Mouse (Mus musculus) G1E (cell line): ENCODE results near the gene Cmip. TPM values are rescaled to one million over a fixed set of nuclear protein-coding genes. Genes with fewer than 3 reads are reported as not detected.

Experiments
- ATAC-seq: 2 replicates; pipeline ENCODE4 v1.8.0; 2016; ENCODE audit warnings: mild to moderate bottlenecking; ENCODE audit not compliant: insufficient number of reproducible peaks, poor library complexity, low FRiP score, severe bottlenecking; ENCODE audit errors: extremely low read depth
- DNase-seq: peaks from one replicate; pipeline ENCODE4 v3.0.0; 2012; ENCODE audit warnings: low spot score
- H3K27me3 ChIP-seq: 2 replicates; pipeline ENCODE4 v1.6.1; 2012; ENCODE audit warnings: mild to moderate bottlenecking, low read length, inconsistent platforms; ENCODE audit not compliant: insufficient read depth
- H3K36me3 ChIP-seq: replicated peaks from 2 replicates; pipeline ENCODE3; 2012; ENCODE audit warnings: mild to moderate bottlenecking, inconsistent platforms
- H3K4me1 ChIP-seq: 2 replicates; pipeline ENCODE4 v1.6.1; 2012; ENCODE audit warnings: low read depth, low read length, inconsistent platforms, mixed read lengths; ENCODE audit not compliant: insufficient read depth
- H3K4me3 ChIP-seq: 2 replicates; pipeline ENCODE4 v1.5.1; 2012; ENCODE audit warnings: low read depth, mild to moderate bottlenecking, inconsistent platforms, low read length, moderate library complexity, mixed read lengths
- H3K9me3 ChIP-seq: replicated peaks from 2 replicates; pipeline ENCODE4 v1.6.1; 2012; ENCODE audit warnings: inconsistent platforms
- CTCF ChIP-seq: IDR thresholded peaks from 2 replicates; pipeline ENCODE4 v1.5.1; 2012; ENCODE audit warnings: low read depth, low read length, inconsistent platforms, mixed read lengths
- GATA1 ChIP-seq: IDR thresholded peaks from 2 replicates; pipeline ENCODE4 v1.6.1; 2012; ENCODE audit warnings: borderline replicate concordance, low read length, inconsistent platforms, mixed read lengths
- GATA2 ChIP-seq: IDR thresholded peaks from 2 replicates; pipeline ENCODE4 v1.6.1; 2012; ENCODE audit warnings: low read depth, low read length, inconsistent platforms, borderline replicate concordance
- POLR2AphosphoS5 ChIP-seq: IDR thresholded peaks from 2 replicates; pipeline ENCODE4 v1.6.1; 2012; ENCODE audit warnings: low read depth, low read length, inconsistent platforms; ENCODE audit not compliant: insufficient replicate concordance
- TAL1 ChIP-seq: conservative IDR thresholded peaks from 2 replicates; pipeline ENCODE4 v1.6.1; 2012; ENCODE audit warnings: low read depth, low read length, inconsistent platforms, mixed read lengths
- polyA plus RNA-seq: library from polyadenylated mRNA; stranded (reverse); fragments of >175 nt; gene quantifications from 2 replicates; pipeline ENCODE4 v1.2.3, GENCODE M21; 2012
- total RNA-seq, 2 experiments: library from RNA; stranded (forward) in 1 of 2; stranded (reverse) in 1 of 2; fragments of 200-1000 nt in 1 of 2; fragments of >200 nt in 1 of 2; fragmentation: Nextera tagmentation in 1 of 2; gene quantifications; 2 replicates each; pipeline ENCODE4 v1.2.3; 2014 to 2017

Gene Cmip
- total and polyA plus RNA-seq, 3 experiments = 5.8 to 88.8 (median 65.3) TPM

DNA sequence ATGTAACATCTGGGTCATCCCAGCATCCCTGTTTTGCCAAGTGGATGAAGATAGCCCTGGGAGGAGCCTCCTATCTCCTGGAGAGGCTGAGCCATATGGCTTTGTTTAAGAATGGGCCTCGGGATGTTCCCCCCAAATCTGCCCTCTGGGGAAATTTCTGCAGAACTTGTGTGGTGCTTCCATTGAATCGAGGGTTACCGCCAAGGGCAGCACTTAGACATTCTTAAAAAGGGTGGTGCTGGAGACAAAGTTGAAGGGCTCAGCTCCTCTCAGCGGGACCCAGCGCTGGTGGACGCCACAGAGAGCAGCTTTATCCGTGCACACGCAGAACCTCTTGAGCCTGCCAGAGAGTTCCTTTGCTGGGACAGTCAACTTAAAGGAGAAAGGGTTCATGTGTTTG lies 113.1 kb downstream of the Cmip start:
- TF ChIP-seq GATA2 (no peak), TAL1 (no peak), POLR2AphosphoS5 (no peak), CTCF (no peak), GATA1 (no peak)
- Histone ChIP-seq H3K27me3 (no peaks in the 10 kb centered on the region), H3K36me3 (peaks cover 71% of the 10 kb centered on the region), H3K9me3 (no peaks in the 10 kb centered on the region), H3K4me1 (peaks cover 5% of the 10 kb centered on the region; the same call in 1 of the 2 replicates), H3K4me3 (no peak overlapping the region)
- ATAC-seq = no peak
- DNase-seq = no peak

DNA sequence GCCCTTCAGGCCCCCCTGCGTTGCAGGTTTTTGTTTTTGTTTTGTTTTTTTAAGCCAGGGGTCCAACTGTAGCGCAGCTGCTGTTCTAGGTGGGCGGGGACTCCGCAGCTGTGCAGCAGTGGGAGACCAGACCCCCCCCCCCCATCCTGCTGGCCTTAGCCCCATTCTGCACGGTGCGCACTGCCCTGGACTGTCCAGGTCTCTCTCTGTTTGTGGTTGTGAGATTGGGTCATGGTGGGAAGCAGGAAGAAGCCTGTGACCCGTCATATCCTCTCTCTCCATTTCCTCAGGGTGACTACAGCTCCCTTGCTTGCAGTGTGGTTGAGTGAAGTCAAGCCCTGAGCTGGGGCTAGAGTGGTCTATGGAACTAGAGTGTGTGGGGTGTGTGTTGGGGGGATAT lies 114.3 kb downstream of the Cmip start:
- DNase-seq (no peak), ATAC-seq (no peak)
- Histone ChIP-seq H3K36me3 (peaks cover 69% of the 10 kb centered on the region), H3K27me3 (no peaks in the 10 kb centered on the region), H3K4me1 (peaks cover 5% of the 10 kb centered on the region; the same call in 1 of the 2 replicates), H3K4me3 (no peak overlapping the region), H3K9me3 (no peaks in the 10 kb centered on the region)
- TF ChIP-seq TAL1 (no peak), CTCF (no peak), GATA1 (no peak), GATA2 (no peak), POLR2AphosphoS5 (no peak)

DNA sequence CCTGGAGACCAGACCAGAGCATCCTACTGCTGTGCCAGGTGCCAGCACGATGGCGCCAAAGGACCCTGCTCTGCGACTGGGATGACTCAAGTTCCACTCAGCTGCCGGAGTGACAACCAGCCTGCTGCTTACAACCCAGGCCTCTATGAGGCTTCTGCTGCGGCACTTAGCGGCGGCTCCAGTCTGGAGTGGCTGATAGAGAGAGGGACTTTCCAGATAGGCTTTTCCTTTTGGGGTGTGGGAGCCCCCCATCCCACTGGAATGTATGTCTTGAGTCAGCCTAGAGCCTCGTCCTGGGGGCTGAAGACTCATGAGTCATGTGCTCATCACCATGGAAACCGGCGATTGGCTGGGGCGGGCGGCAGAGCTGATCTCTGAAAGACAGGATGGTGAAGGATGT lies 115.2 kb downstream of the Cmip start:
- H3K4me3 ChIP-seq = no peak overlapping the region
- H3K27me3 ChIP-seq = no peaks in the 10 kb centered on the region
- peaks cover 69% of the 10 kb centered on the region for H3K36me3 ChIP-seq
- peaks cover 5% of the 10 kb centered on the region; the same call in 1 of the 2 replicates for H3K4me1 ChIP-seq
- DNase-seq (no peak), ATAC-seq (no peak)
- no peaks in the 10 kb centered on the region for H3K9me3 ChIP-seq
- TF ChIP-seq GATA1 (no peak), POLR2AphosphoS5 (no peak), CTCF (no peak)

- Histone ChIP-seq H3K27me3 (no peaks in the 10 kb centered on the region), H3K9me3 (no peaks in the 10 kb centered on the region), H3K4me3 (no peak overlapping the region), H3K4me1 (peaks cover 5% of the 10 kb centered on the region; the same call in 1 of the 2 replicates), H3K36me3 (peaks cover 71% of the 10 kb centered on the region)
- no peak for DNase-seq
- ATAC-seq = no peak
- TF ChIP-seq TAL1 (no peak), POLR2AphosphoS5 (no peak), GATA2 (no peak), GATA1 (no peak), CTCF (no peak)
These were observed 116.2 kb downstream of the Cmip start for GRCm38 (mm10) chr8:117373001-117373428.

DNA sequence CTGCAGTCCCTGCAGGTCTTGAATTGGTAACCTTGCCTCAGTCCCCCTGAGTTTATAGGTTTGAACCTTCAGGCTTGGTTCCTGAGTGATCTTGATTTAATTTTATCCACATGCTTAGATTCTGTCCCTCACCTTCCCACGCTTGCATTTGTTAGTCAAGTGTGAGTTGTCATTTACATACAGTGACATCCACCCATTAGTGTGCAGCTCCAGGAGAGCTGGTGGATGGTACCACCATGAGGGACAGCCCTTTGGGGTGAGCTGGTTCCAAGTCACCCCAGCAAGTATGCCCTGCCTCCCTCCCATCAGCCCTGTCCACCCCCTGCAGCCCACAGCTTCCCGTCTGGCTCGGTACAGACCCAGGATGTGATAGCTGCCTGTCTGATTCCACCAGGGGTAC lies 117.2 kb downstream of the Cmip start:
- H3K9me3 ChIP-seq = no peaks in the 10 kb centered on the region
- no peak overlapping the region for H3K4me3 ChIP-seq
- ATAC-seq = no peak
- no peak for TF ChIP-seq TAL1
- no peak for TF ChIP-seq GATA2
- DNase-seq = no peak
- no peaks in the 10 kb centered on the region for H3K27me3 ChIP-seq
- peaks cover 3% of the 10 kb centered on the region; the same call in 1 of the 2 replicates for H3K4me1 ChIP-seq
- peaks cover 72% of the 10 kb centered on the region for H3K36me3 ChIP-seq

- TF ChIP-seq CTCF (no peak), GATA2 (no peak), GATA1 (no peak), TAL1 (no peak), POLR2AphosphoS5 (no peak)
- H3K36me3 ChIP-seq = peaks cover 79% of the 10 kb centered on the region
- ATAC-seq (no peak), DNase-seq (no peak)
- no peaks in the 10 kb centered on the region for H3K27me3 ChIP-seq
- H3K9me3 ChIP-seq = no peaks in the 10 kb centered on the region
- H3K4me1 ChIP-seq = no peaks in the 10 kb centered on the region
- no peak overlapping the region for H3K4me3 ChIP-seq
These were observed 120.1 kb downstream of the Cmip start for GRCm38 (mm10) chr8:117376997-117377396.

GRCm38 (mm10) chr8:117378625-117379024 lies 121.8 kb downstream of the Cmip start:
- no peak overlapping the region for H3K4me3 ChIP-seq
- no peaks in the 10 kb centered on the region for H3K4me1 ChIP-seq
- no peak for DNase-seq
- H3K9me3 ChIP-seq = peaks cover 3% of the 10 kb centered on the region
- H3K27me3 ChIP-seq = no peaks in the 10 kb centered on the region
- TF ChIP-seq POLR2AphosphoS5 = no peak
- TF ChIP-seq TAL1 = no peak
- no peak for TF ChIP-seq GATA2
- TF ChIP-seq CTCF = no peak
- TF ChIP-seq GATA1 = no peak
- peaks cover 87% of the 10 kb centered on the region for H3K36me3 ChIP-seq
- ATAC-seq = no peak
